Mouse (Mus musculus) midbrain, embryonic 11.5 days (tissue): Measurements from ENCODE around the gene Pla2r1. TPM values are rescaled to one million over a fixed set of nuclear protein-coding genes. Genes with fewer than 3 reads are reported as not detected.

ENCODE experiments used
- ATAC-seq: fragments of 200-750 bp; cut with Nextera tagmentation; 2 replicates; pipeline ENCODE4 v1.8.0; 2017; ENCODE audit warnings: moderate TSS enrichment, moderate library complexity; ENCODE audit not compliant: low FRiP score
- DNase-seq: peaks from one replicate; pipeline ENCODE4 v3.0.0; 2015; ENCODE audit warnings: low spot score; ENCODE audit errors: missing footprints
- H3K27ac ChIP-seq: fragments of 300-500 bp; sonication (generic); 2 replicates; pipeline ENCODE4 v1.5.1; 2014; ENCODE audit warnings: low read depth, low read length
- H3K27me3 ChIP-seq: fragments of 300-500 bp; sonication (generic); 2 replicates; pipeline ENCODE4 v1.6.1; 2014; ENCODE audit warnings: mild to moderate bottlenecking, low read length, moderate library complexity, mixed read lengths; ENCODE audit not compliant: control insufficient read depth, insufficient read depth
- H3K36me3 ChIP-seq: fragments of 300-500 bp; sonication (generic); 2 replicates; pipeline ENCODE4 v1.6.1; 2014; ENCODE audit warnings: mild to moderate bottlenecking, low read length, moderate library complexity, mixed read lengths; ENCODE audit not compliant: control insufficient read depth, insufficient read depth
- H3K4me1 ChIP-seq: fragments of 300-500 bp; sonication (generic); 2 replicates; pipeline ENCODE4 v1.6.1; 2014; ENCODE audit warnings: low read length; ENCODE audit not compliant: control insufficient read depth, insufficient read depth
- H3K4me2 ChIP-seq: fragments of 300-500 bp; sonication (generic); 2 replicates; pipeline ENCODE4 v1.6.1; 2014; ENCODE audit warnings: mild to moderate bottlenecking, moderate library complexity
- H3K4me3 ChIP-seq: fragments of 300-500 bp; sonication (generic); 2 replicates; pipeline ENCODE4 v1.5.1; 2014; ENCODE audit warnings: low read depth, low read length
- H3K9ac ChIP-seq: fragments of 300-500 bp; sonication (generic); 2 replicates; pipeline ENCODE4 v1.6.1; 2014; ENCODE audit warnings: low read length
- H3K9me3 ChIP-seq: fragments of 300-500 bp; sonication (generic); 2 replicates; pipeline ENCODE4 v1.6.1; 2016; ENCODE audit warnings: low read length; ENCODE audit not compliant: control insufficient read depth
- WGBS: fragments of 180-500 bp; shearing (Covaris S2); extraction: QIAGEN DNeasy Blood & Tissue Kit; methylation state at CpG from one replicate; pipeline ENCODE4 v1.1.7; 2014; 5-methylcytosine and 5-hydroxymethylcytosine counted together
- polyA plus RNA-seq: library from polyadenylated mRNA; unstranded; fragments of >200 nt; fragmentation: Nextera tagmentation; extraction: Ambion mirVana; gene quantifications from 2 replicates; pipeline ENCODE4 v1.2.1, GENCODE M21; 2014

Pla2r1 gene
- polyA plus RNA-seq, 1 experiment from 2014 or later = 0.66 TPM

DNA sequence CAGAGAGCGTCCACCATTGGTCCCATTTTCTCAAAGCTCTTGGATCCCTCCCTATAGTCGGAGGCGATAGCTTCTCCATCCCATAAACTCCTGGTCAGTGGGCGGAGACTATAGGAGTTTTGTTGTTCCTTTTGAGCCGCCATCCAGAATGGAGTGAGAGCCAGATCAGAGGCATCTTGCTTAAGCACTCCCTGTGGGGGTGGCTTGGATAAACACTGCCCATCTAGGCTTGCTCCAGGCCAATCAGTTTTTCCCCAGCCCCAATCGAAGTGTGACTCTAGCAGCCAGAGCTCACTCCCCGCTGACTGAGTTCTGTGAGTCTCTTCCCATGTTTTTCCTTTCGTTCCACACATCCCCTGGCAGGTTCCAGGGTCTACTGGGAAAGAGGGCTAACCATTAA lies 138.8 kb downstream of the Pla2r1 start:
- H3K9me3 ChIP-seq = no peaks in the 10 kb centered on the region
- no peak overlapping the region for H3K4me2 ChIP-seq
- no peak overlapping the region for H3K27ac ChIP-seq
- no peak overlapping the region for H3K4me3 ChIP-seq
- no peak overlapping the region for H3K9ac ChIP-seq
- WGBS = 56% methylated on average over 8 of the region's 8 CpGs
- ATAC-seq (no peak), DNase-seq (no peak)
- no peaks in the 10 kb centered on the region for H3K36me3 ChIP-seq
- no peaks in the 10 kb centered on the region for H3K27me3 ChIP-seq
- H3K4me1 ChIP-seq = no peaks in the 10 kb centered on the region

DNA sequence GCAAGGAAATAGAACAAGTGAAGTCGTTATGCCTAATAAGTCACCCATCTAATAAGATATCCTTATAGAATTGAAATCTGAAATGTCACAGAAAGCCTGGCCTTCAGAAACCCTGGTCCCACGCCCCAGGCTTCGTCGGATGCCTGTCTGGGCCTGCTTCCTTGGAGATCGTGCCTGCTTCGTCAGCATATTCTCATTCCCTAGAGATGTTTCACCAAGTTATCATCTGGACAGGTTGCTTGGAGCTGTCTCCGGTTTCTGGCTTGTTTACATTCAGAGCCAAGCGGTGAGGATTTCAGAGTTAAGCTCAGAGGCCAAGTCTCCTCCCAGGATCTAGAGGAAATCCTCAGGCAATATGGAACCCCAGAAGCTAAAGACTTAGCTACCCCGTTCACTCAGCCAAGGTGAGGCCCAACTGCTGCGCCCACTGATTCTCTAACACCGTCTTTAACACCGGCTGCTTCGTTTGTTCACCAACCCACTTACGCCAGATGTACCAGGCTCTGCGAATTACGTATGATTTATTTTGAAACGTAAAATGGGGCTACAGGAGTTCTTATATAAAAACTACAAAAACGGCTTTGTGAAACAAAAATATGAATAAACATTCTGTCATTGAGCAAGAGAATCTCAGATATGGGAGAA lies 140.0 kb downstream of the Pla2r1 start:
- H3K36me3 ChIP-seq = no peaks in the 10 kb centered on the region
- no peaks in the 10 kb centered on the region for H3K4me1 ChIP-seq
- no peak overlapping the region for H3K4me3 ChIP-seq
- H3K4me2 ChIP-seq = no peak overlapping the region
- no peaks in the 10 kb centered on the region for H3K9me3 ChIP-seq
- WGBS = 87% methylated on average over 18 of the region's 18 CpGs
- no peak overlapping the region for H3K27ac ChIP-seq
- no peaks in the 10 kb centered on the region for H3K27me3 ChIP-seq
- ATAC-seq (no peak), DNase-seq (no peak)
- no peak overlapping the region for H3K9ac ChIP-seq

DNA sequence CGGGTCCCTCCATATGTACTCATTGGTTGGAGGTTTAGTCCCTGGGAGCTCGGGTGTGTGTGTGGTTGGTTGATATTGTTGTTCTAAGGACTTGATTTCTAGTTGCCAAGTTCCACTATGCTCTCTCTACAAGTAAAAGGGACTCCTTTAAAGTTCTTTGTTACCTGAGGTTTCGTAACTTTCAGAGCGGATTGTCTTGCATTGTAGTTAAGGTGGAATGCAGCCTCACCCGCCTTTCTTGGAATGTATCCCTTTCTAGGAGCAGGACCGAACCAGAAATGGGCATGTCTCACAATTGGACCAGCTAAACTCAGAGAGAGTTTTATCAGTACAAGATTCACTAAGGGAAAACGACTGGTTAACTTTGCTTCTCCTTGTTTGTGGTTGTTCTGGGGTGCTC lies 141.9 kb downstream of the Pla2r1 start:
- no peak overlapping the region for H3K27ac ChIP-seq
- no peak for ATAC-seq
- no peak for DNase-seq
- no peaks in the 10 kb centered on the region for H3K36me3 ChIP-seq
- no peak overlapping the region for H3K4me2 ChIP-seq
- 86% methylated on average over 7 of the region's 7 CpGs for WGBS
- H3K4me3 ChIP-seq = no peak overlapping the region
- no peaks in the 10 kb centered on the region for H3K4me1 ChIP-seq
- no peak overlapping the region for H3K9ac ChIP-seq
- no peaks in the 10 kb centered on the region for H3K27me3 ChIP-seq
- H3K9me3 ChIP-seq = no peaks in the 10 kb centered on the region

DNA sequence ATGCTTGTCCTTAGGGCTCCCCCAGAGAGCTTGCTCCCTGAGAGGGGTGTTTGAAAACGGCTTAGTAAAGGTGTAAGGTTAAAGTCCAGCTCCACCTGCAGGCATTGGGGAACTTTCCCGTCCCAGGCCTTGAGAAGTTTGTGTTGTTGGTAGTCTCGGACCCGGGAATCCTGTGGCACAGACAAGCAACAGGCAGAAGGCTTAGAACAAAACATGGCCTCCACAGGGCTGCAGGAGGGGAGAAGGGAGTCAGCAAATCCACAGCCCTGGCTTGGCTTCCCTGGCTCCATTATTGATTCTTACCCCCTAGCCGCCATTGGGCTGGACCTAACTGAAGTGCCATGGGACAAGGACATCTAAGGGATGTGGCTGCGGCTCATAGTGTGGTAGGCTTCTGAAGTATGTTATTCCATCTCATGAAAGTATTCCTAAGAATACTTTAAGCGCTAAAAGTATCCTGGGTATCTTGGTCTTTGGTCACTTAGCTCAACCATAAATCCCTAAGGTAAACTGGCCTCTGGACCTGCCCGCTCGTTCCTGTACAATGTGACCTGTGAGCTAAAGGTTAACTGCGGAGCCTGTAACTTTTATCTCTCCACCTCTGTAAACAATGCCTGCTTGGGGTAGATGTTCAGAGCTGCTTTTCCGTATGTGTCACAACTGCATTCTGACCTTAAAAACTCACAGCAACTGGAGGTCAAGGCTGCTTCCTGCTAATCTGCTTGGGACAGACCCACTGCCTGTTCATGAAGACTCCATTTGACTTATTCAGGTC lies 142.9 kb downstream of the Pla2r1 start:
- DNase-seq (no peak), ATAC-seq (no peak)
- H3K9ac ChIP-seq = no peak overlapping the region
- no peak overlapping the region for H3K4me3 ChIP-seq
- H3K4me2 ChIP-seq = no peak overlapping the region
- H3K4me1 ChIP-seq = no peaks in the 10 kb centered on the region
- H3K27ac ChIP-seq = no peak overlapping the region
- no peaks in the 10 kb centered on the region for H3K27me3 ChIP-seq
- 79% methylated on average over 11 of the region's 11 CpGs for WGBS
- no peaks in the 10 kb centered on the region for H3K36me3 ChIP-seq
- no peaks in the 10 kb centered on the region for H3K9me3 ChIP-seq

DNA sequence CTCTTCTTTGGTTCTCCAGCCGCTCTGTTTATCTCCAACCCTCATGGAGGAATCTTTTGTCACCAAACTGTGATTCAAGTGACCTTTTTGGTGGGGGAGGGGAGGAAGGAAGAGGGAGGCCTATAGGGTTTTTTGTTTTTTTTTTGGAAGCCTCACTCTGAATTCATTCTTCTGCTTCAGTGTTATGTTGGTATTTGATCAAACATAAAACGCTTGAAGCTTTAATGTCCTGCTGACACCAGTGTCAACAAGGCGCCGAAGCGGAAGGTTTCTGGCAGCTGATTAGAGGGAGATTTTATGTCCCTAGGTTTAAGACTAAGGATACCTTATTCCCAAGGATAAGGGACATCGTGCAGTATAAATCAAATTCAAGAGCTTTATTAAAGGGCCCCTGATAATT lies 143.9 kb downstream of the Pla2r1 start:
- no peak overlapping the region for H3K9ac ChIP-seq

DNA sequence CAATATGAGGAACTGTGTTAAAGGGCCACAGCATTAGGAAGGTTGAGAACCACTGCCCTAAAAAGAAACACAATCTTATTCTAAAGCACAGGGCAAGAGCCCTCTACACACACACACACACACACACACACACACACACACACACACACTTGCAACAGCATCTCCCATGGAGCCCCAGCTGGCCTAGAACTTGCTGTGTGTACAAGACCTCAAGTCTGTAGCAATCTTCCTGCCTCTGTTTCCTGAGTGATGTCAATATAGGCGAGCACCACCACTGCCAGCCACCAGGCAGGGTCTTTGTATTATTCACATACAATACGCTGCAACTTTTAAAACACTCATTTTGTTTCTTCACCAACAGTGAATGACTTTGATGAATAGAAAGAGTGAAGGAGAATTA lies 145.7 kb downstream of the Pla2r1 start:
- Histone ChIP-seq H3K36me3 (no peaks in the 10 kb centered on the region), H3K27me3 (no peaks in the 10 kb centered on the region), H3K4me1 (no peaks in the 10 kb centered on the region), H3K9ac (no peak overlapping the region), H3K4me3 (no peak overlapping the region), H3K9me3 (no peaks in the 10 kb centered on the region), H3K27ac (no peak overlapping the region), H3K4me2 (no peak overlapping the region)
- ATAC-seq (no peak), DNase-seq (no peak)
- 91% methylated on average over 2 of the region's 2 CpGs for WGBS

More for the DNA sequence above, 143.9 kb downstream of the Pla2r1 start:
- DNase-seq (no peak), ATAC-seq (no peak)
- H3K4me3 ChIP-seq = no peak overlapping the region
- H3K27ac ChIP-seq = no peak overlapping the region
- no peaks in the 10 kb centered on the region for H3K27me3 ChIP-seq
- H3K9me3 ChIP-seq = no peaks in the 10 kb centered on the region
- no peak overlapping the region for H3K4me2 ChIP-seq
- H3K36me3 ChIP-seq = no peaks in the 10 kb centered on the region
- 58% methylated on average over 6 of the region's 6 CpGs for WGBS
- no peaks in the 10 kb centered on the region for H3K4me1 ChIP-seq

DNA sequence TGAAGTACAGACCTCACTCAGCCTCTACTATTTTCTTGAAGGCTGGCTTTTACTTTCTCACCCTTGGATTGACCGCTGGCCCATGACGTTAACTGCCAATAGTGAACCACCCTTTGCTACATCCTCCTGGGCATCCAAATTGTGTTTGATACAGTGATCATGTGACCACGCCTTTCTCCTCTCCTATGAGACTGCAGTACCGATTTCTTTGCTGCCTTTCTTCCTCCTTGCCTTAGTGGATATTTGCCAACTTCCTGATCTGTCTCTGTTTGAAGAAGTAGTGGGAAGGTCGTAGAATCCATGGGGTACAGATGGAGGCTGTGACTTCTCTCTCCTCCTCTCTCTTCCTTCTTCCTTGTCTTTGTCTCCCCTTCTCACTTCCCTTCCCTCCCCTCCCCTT lies 147.7 kb downstream of the Pla2r1 start:
- WGBS = 91% methylated on average over 5 of the region's 5 CpGs
- no peaks in the 10 kb centered on the region for H3K9me3 ChIP-seq
- no peak overlapping the region for H3K4me2 ChIP-seq

DNA sequence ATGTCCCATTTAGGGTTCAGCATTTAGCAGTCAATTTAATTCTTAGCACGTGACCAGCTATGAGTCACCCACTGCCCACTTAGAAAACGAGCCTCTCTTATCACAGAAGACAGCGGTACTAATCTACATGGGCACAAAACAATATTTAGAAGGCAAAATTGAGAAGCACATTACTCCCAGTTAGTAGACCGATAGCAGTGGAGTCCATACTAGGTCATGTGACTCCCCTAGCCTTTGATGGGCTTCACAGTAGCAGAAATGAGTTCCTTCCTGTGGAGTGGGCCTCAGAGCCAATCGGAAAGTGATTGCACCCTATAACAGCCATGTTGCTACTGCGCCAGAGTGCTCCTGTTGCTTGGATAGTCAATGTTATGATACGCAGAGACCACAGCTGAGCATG lies 148.3 kb downstream of the Pla2r1 start:
- Histone ChIP-seq H3K27me3 (no peaks in the 10 kb centered on the region), H3K36me3 (no peaks in the 10 kb centered on the region), H3K27ac (no peak overlapping the region), H3K4me1 (no peaks in the 10 kb centered on the region), H3K4me2 (no peak overlapping the region), H3K9ac (no peak overlapping the region), H3K4me3 (no peak overlapping the region), H3K9me3 (no peaks in the 10 kb centered on the region)
- ATAC-seq (no peak), DNase-seq (no peak)
- WGBS = 94% methylated on average over 7 of the region's 7 CpGs

More for the DNA sequence above, 147.7 kb downstream of the Pla2r1 start:
- Histone ChIP-seq H3K27me3 (no peaks in the 10 kb centered on the region), H3K27ac (no peak overlapping the region), H3K4me3 (no peak overlapping the region), H3K4me1 (no peaks in the 10 kb centered on the region), H3K9ac (no peak overlapping the region), H3K36me3 (no peaks in the 10 kb centered on the region)
- no peak for DNase-seq
- ATAC-seq = no peak

DNA sequence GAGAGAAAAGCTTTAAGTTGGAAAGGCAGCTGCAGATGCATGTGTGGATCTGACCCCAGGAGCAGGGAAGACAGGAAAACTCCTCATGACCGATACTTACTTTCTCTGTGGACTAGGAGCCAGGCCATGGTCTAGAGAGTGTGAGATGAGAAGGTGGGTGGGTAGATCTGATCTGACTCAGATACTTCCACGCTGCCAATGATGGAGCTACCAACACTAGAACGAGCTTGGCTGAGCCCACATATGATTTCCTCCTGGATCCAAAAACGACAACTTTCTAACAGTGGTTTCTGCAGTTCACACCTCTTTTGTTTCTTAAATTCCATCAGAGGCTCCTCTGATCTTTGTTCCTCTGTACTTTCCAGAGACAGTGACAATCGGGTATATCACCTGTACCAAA lies 151.4 kb downstream of the Pla2r1 start:
- H3K36me3 ChIP-seq = no peaks in the 10 kb centered on the region
- H3K4me2 ChIP-seq = no peak overlapping the region
- 79% methylated on average over 5 of the region's 5 CpGs for WGBS
- DNase-seq (peak; percentile 60), ATAC-seq (no peak)
- H3K9ac ChIP-seq = no peak overlapping the region
- no peak overlapping the region for H3K27ac ChIP-seq
- no peaks in the 10 kb centered on the region for H3K27me3 ChIP-seq
- no peaks in the 10 kb centered on the region for H3K4me1 ChIP-seq
- no peak overlapping the region for H3K4me3 ChIP-seq
- H3K9me3 ChIP-seq = no peaks in the 10 kb centered on the region; the same call in 1 of the 2 replicates
